Mouse (Mus musculus) midbrain, postnatal 0 days (tissue): ENCODE results near the gene 1700011L22Rik. TPM values are rescaled to one million over a fixed set of nuclear protein-coding genes. Genes with fewer than 3 reads are reported as not detected.

Source experiments
- ATAC-seq: fragments of 200-750 bp; cut with Nextera tagmentation; 2 replicates; pipeline ENCODE4 v1.8.0; 2017; ENCODE audit warnings: moderate number of reproducible peaks, mild to moderate bottlenecking, moderate TSS enrichment, moderate library complexity; ENCODE audit not compliant: low FRiP score
- DNase-seq: peaks from one replicate; pipeline ENCODE4 v3.0.0-alpha.2; 2015; ENCODE audit warnings: low spot score
- H3K27ac ChIP-seq: fragments of 300-500 bp; sonication (generic); 2 replicates; pipeline ENCODE4 v1.5.1; 2014; ENCODE audit warnings: low read depth, mild to moderate bottlenecking, low read length, mixed read lengths
- H3K27me3 ChIP-seq: fragments of 300-500 bp; sonication (generic); 2 replicates; pipeline ENCODE4 v1.6.1; 2014; ENCODE audit warnings: low read length, control low read depth, mixed read lengths; ENCODE audit not compliant: insufficient read depth
- H3K36me3 ChIP-seq: fragments of 300-500 bp; sonication (generic); 2 replicates; pipeline ENCODE4 v1.6.1; 2014; ENCODE audit warnings: low read length, control low read depth, mixed read lengths; ENCODE audit not compliant: insufficient read depth
- H3K4me1 ChIP-seq: fragments of 300-500 bp; sonication (generic); 2 replicates; pipeline ENCODE4 v1.6.1; 2014; ENCODE audit warnings: mild to moderate bottlenecking, control low read depth, antibody characterized with exemption, low read length, mixed read lengths; ENCODE audit not compliant: insufficient read depth
- H3K4me2 ChIP-seq: fragments of 300-500 bp; sonication (generic); 2 replicates; pipeline ENCODE4 v1.6.1; 2014; ENCODE audit warnings: low read depth, mild to moderate bottlenecking, low read length, mixed read lengths; ENCODE audit not compliant: poor library complexity, severe bottlenecking
- H3K4me3 ChIP-seq: fragments of 300-500 bp; sonication (generic); 2 replicates; pipeline ENCODE4 v1.5.1; 2014; ENCODE audit warnings: low read depth, mild to moderate bottlenecking, low read length, moderate library complexity
- H3K9ac ChIP-seq: fragments of 300-500 bp; sonication (generic); replicated peaks from 2 replicates; pipeline ENCODE4 v1.6.1; 2014; ENCODE audit warnings: mild to moderate bottlenecking, low read length, moderate library complexity, mixed read lengths; ENCODE audit not compliant: poor library complexity, severe bottlenecking
- H3K9me3 ChIP-seq: fragments of 300-500 bp; sonication (generic); 2 replicates; pipeline ENCODE4 v1.6.1; 2016; ENCODE audit warnings: low read length, control low read depth
- CTCF ChIP-seq: IDR thresholded peaks from 2 replicates; pipeline ENCODE4 v1.5.1; 2016; ENCODE audit warnings: antibody characterized with exemption, mild to moderate bottlenecking
- WGBS: fragments of 180-500 bp; shearing (Covaris S2); extraction: QIAGEN DNeasy Blood & Tissue Kit; methylation state at CpG from one replicate; pipeline ENCODE4 v1.1.7; 2014; 5-methylcytosine and 5-hydroxymethylcytosine counted together
- polyA plus RNA-seq: library from polyadenylated mRNA; unstranded; fragments of >200 nt; fragmentation: Nextera tagmentation; extraction: Ambion mirVana; gene quantifications from 2 replicates; pipeline ENCODE4 v1.2.1, GENCODE M21; 2015
- total RNA-seq: library from RNA; depleted of rRNA; stranded (reverse); fragments of >200 nt; gene quantifications from 2 replicates; pipeline ENCODE4 v1.2.3, GENCODE M21; 2014

1700011L22Rik gene
- total and polyA plus RNA-seq, 2 experiments from 2014 or later, result not detected

GRCm38 (mm10) chr8:79261920-79262319 is 13.6 kb upstream of the 1700011L22Rik start:
- Histone ChIP-seq H3K4me1 (no peaks in the 10 kb centered on the region), H3K9me3 (0 out of 2 replicates have a peak, but pooled peaks cover 4% of the 10 kb centered on the region), H3K9ac (no peak overlapping the region), H3K27me3 (no peaks in the 10 kb centered on the region), H3K36me3 (0 out of 2 replicates have a peak, but pooled peaks cover under 1% of the 10 kb centered on the region), H3K4me2 (no peak overlapping the region), H3K27ac (no peak overlapping the region), H3K4me3 (no peak overlapping the region)
- WGBS, result 92% methylated on average over 5 of the region's 5 CpGs
- DNase-seq (no peak), ATAC-seq (no peak)
- no peak for TF ChIP-seq CTCF

- Histone ChIP-seq H3K9ac (no peak overlapping the region), H3K27ac (no peak overlapping the region), H3K36me3 (no peaks in the 10 kb centered on the region), H3K4me2 (no peak overlapping the region), H3K27me3 (no peaks in the 10 kb centered on the region), H3K4me1 (no peaks in the 10 kb centered on the region), H3K4me3 (no peak overlapping the region), H3K9me3 (no peaks in the 10 kb centered on the region)
- ATAC-seq, result no peak
- peak; percentile 5 for DNase-seq
- 69% methylated on average over 8 of the region's 8 CpGs for WGBS
- no peak for TF ChIP-seq CTCF
Measured at GRCm38 (mm10) chr8:79256076-79256705, 7.8 kb upstream of the 1700011L22Rik start.

DNA sequence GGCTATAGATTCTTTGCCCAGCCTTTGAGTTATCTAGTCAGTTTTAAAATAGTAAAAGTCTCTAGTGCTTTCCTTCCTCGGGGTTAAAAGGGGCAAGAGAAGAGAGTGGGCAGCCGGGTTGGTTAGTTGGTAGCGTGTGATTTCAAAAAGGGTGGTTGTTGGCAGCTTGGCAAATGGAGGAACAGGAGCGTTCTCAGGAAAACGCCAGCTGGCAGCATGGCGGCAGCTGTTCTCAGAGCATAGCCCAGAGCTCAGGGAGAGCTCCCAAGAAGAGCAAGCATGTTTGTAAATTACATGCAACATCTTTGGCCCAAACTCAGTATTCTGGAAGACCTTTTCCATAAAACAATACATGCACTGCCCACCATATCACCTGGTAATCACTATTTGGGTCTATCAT is 5.4 kb upstream of the 1700011L22Rik start:
- H3K27ac ChIP-seq, result no peak overlapping the region
- no peaks in the 10 kb centered on the region for H3K9me3 ChIP-seq
- no peaks in the 10 kb centered on the region for H3K27me3 ChIP-seq
- TF ChIP-seq CTCF, result no peak
- no peak overlapping the region for H3K9ac ChIP-seq
- H3K4me2 ChIP-seq, result no peak overlapping the region
- DNase-seq, result peak; percentile 61
- H3K4me3 ChIP-seq, result no peak overlapping the region
- 80% methylated on average over 6 of the region's 6 CpGs for WGBS
- no peaks in the 10 kb centered on the region for H3K4me1 ChIP-seq
- no peaks in the 10 kb centered on the region for H3K36me3 ChIP-seq
- no peak for ATAC-seq

DNA sequence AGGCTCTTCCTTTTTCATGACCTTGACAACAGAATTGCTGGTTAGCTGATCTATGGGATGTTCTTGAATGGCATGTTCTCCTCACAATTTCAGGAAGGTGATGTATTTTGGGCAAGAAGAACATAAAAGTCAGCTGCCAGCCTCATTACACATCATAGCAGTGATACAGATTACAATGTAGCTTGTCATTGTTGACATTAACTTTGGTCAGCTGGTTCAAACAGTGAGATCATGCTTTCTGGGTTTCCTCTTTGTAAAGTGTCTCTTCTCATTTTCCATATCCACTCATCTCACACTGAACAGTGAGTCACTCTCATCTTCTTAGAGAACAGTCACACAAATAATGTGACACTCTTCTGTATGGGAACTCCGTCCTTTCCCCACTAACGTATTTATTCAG is 4.9 kb downstream of the 1700011L22Rik start:
- 86% methylated on average over 2 of the region's 2 CpGs for WGBS
- no peak for DNase-seq
- Histone ChIP-seq H3K9me3 (no peaks in the 10 kb centered on the region), H3K9ac (no peak overlapping the region), H3K4me1 (no peaks in the 10 kb centered on the region), H3K36me3 (no peaks in the 10 kb centered on the region), H3K4me2 (no peak overlapping the region), H3K27me3 (no peaks in the 10 kb centered on the region), H3K4me3 (no peak overlapping the region), H3K27ac (no peak overlapping the region)
- no peak for TF ChIP-seq CTCF
- no peak for ATAC-seq

DNA sequence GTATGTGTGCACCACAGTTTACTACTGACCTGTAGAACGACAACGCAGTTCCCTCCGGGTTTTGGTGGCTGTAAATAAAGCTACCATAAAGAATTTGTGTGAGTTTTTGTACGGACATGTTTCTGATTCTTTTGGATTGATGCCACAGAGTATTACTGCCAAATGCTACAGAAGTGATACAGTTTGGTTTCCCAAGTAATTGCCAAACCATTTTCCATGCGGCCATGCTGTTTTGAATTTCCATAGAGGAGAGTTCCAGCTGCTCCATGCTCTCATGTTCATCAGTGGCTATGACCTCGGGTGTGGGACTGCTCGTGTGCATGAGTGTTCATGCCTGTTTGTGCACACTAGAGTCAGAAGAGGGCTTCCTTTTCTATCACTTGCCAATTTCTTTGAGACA is 8.4 kb downstream of the 1700011L22Rik start:
- no peak overlapping the region for H3K4me2 ChIP-seq
- DNase-seq (no peak), ATAC-seq (no peak)
- no peak for TF ChIP-seq CTCF
- H3K9ac ChIP-seq, result no peak overlapping the region
- H3K4me1 ChIP-seq, result no peaks in the 10 kb centered on the region
- no peaks in the 10 kb centered on the region for H3K9me3 ChIP-seq
- WGBS, result 84% methylated on average over 7 of the region's 7 CpGs
- H3K27me3 ChIP-seq, result no peaks in the 10 kb centered on the region
- H3K27ac ChIP-seq, result no peak overlapping the region
- no peak overlapping the region for H3K4me3 ChIP-seq
- no peaks in the 10 kb centered on the region for H3K36me3 ChIP-seq

GRCm38 (mm10) chr8:79239320-79239719 is 9.1 kb downstream of the 1700011L22Rik start:
- Histone ChIP-seq H3K4me2 (no peak overlapping the region), H3K9me3 (no peaks in the 10 kb centered on the region), H3K36me3 (no peaks in the 10 kb centered on the region), H3K27ac (no peak overlapping the region), H3K4me3 (no peak overlapping the region), H3K4me1 (no peaks in the 10 kb centered on the region), H3K27me3 (no peaks in the 10 kb centered on the region), H3K9ac (no peak overlapping the region)
- TF ChIP-seq CTCF, result no peak
- no peak for DNase-seq
- no peak for ATAC-seq
- 78% methylated on average over 3 of the region's 3 CpGs for WGBS
